ENCODE assay signal across 7 mouse cellular contexts in the genomic region with DNA sequence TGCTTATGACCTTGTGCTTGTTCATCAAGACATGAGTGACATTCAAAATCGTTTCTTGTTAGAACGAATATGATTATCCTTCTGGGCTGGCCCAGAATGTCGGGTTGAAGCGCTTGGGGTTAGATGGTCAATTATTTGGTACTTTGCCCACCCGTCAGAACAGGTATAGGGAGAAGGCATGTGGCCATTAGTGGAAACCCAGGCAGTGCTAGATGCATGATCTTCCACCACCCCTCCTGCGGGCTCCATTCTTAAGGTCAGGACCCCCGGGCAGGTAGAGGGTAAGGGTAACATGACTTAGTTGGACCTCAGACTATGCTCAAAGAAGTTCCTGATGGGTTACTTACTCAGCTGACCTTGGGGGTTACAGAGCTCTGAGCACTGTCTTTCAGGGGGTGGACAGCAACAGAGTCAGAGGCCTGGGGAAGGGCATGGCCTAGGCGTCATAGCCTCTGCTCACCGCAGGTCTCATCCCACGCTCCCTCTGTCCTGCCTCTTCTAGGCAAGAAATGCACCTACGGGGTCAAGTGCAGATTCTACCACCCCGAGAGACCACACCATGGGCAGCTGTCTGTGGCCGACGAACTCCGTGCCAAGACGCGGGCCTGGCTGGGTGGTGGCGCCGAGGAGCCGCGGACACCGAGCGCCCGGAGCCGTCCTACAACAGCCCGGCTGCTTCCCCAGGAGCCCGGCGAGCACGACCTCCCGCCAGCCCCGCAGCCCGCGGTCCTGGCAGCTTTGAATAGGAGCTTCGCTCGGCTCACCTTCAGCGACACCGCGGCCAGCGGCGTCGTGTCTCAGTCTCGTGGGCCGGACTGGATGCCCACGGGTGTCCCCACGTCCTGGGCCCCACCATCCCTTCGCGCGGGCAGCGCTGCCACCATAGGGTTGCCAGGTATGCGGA. TPM values are rescaled to one million over a fixed set of nuclear protein-coding genes. Genes with fewer than 3 reads are reported as not detected.
A peak's percentile ranks its signal among the peaks of the same experiment; 100 is the strongest.
DNase-seq lines count a peak whose midpoint lies in the region; ATAC-seq lines count a peak whose summit lies in the region.

No protein-coding gene starts in this region.

- peak; percentile 45 for DNase-seq in thymus, postnatal 14 days
- no peak for DNase-seq in thymus, adult 18-20 months
- peak; percentile 41 for DNase-seq in embryo, embryonic 11 days
- DNase-seq in kidney, postnatal 10 days: peak; percentile 60
- DNase-seq in adipocyte (ENCODE audit: low spot score): no peak

- H3K9ac ChIP-seq in heart, embryonic 13.5 days: peak overlapping the region; percentile 74
- peak overlapping the region; percentile 64 for H3K9ac ChIP-seq in midbrain, embryonic 16.5 days (ENCODE audit: low read depth, low read length)

- H3K9me3 ChIP-seq in heart, embryonic 13.5 days: peaks cover 4% of the 10 kb centered on the region; the same call in 1 of the 2 replicates
- H3K9me3 ChIP-seq in midbrain, embryonic 16.5 days (replicated peaks; ENCODE audit: control insufficient read depth, low read length, poor library complexity, severe bottlenecking): no peaks in the 10 kb centered on the region

- H3K27ac ChIP-seq in heart, embryonic 13.5 days (replicated peaks): no peak overlapping the region
- no peak overlapping the region for H3K27ac ChIP-seq in midbrain, embryonic 16.5 days (ENCODE audit: low read length)

- ATAC-seq in heart, embryonic 13.5 days (ENCODE audit: extremely low read depth, insufficient number of reproducible peaks, low FRiP score, low TSS enrichment): no peak
- no peak; the same call in none of the 2 replicates for ATAC-seq in midbrain, embryonic 16.5 days

- peaks cover 35% of the 10 kb centered on the region for H3K27me3 ChIP-seq in heart, embryonic 13.5 days (replicated peaks)
- H3K27me3 ChIP-seq in midbrain, embryonic 16.5 days (ENCODE audit: control insufficient read depth, insufficient read depth, low read depth, low read length): no peaks in the 10 kb centered on the region; the same call in 1 of the 2 replicates

- WGBS in heart, embryonic 13.5 days: 19% methylated on average over 50 of the region's 50 CpGs
- WGBS in midbrain, embryonic 16.5 days: 16% methylated on average over 49 of the region's 50 CpGs

- H3K4me3 ChIP-seq in heart, embryonic 13.5 days: peak overlapping the region; percentile 51
- H3K4me3 ChIP-seq in midbrain, embryonic 16.5 days (ENCODE audit: low read depth, low read length): peak overlapping the region; percentile 37

- H3K4me1 ChIP-seq in heart, embryonic 13.5 days: peaks cover 23% of the 10 kb centered on the region
- H3K4me1 ChIP-seq in midbrain, embryonic 16.5 days (ENCODE audit: control insufficient read depth, insufficient read depth, low read length): peaks cover 4% of the 10 kb centered on the region; the same call in 1 of the 2 replicates

- H3K36me3 ChIP-seq in heart, embryonic 13.5 days: no peaks in the 10 kb centered on the region
- no peaks in the 10 kb centered on the region for H3K36me3 ChIP-seq in midbrain, embryonic 16.5 days (ENCODE audit: control insufficient read depth, insufficient read depth, low read length)

- H3K4me2 ChIP-seq in heart, embryonic 13.5 days: peak overlapping the region; percentile 73
- H3K4me2 ChIP-seq in midbrain, embryonic 16.5 days (ENCODE audit: low read length): peak overlapping the region; percentile 76

RNA-seq across cellular contexts. Expression of a gene that starts 34.7 kb away (rescaled TPM):
- polyA plus RNA-seq in heart, embryonic 13.5 days (2015; fragmentation: Nextera tagmentation; extraction: Ambion mirVana): 0.38 and 0.41 TPM in 2 replicates
- polyA plus RNA-seq in midbrain, embryonic 16.5 days (2015; fragmentation: Nextera tagmentation; extraction: Ambion mirVana): 0.16 and 0.25 TPM in 2 replicates

Comparison
In these comparisons a context has a peak if more than half of its experiments do, and no peak if none do; other contexts are left out.
1. DNase-seq: peak in thymus, postnatal 14 days (single experiment), embryo, embryonic 11 days (single experiment) and kidney, postnatal 10 days (single experiment); none in thymus, adult 18-20 months (0 of 2) and adipocyte (single experiment).